Mouse (Mus musculus): Measurements from ENCODE around the gene Eme1. TPM values are rescaled to one million over a fixed set of nuclear protein-coding genes. Genes with fewer than 3 reads are reported as not detected.
A peak's percentile ranks its signal among the peaks of the same experiment; 100 is the strongest.

The Eme1 gene
- polyA plus RNA-seq, 1 experiment from 2014 or later: 27.8 TPM

GRCm38 (mm10) chr11:94629199-94629883 is 24.4 kb downstream of the Eme1 start, which contains the start of gene Lrrc59:
Gene Lrrc59 (plus strand): TSS chr11:94629767.
- ATAC-seq (ENCODE audit: low FRiP score, low TSS enrichment): peak; percentile 96
- H3K4me3 ChIP-seq (ENCODE audit: low read length): peak within 1 kb of the TSS; percentile 100
- H3K9me3 ChIP-seq (ENCODE audit: low read length): no peaks in the 10 kb centered on the region
- 4% methylated on average over 41 of the region's 41 CpGs for WGBS
- peak within 1 kb of the TSS; percentile 55; the same call in 1 of the 2 replicates for H3K27ac ChIP-seq (ENCODE audit: low read length)
- H3K4me1 ChIP-seq (ENCODE audit: insufficient read depth, low read length): peaks cover 13% of the 10 kb centered on the region
- peak within 1 kb of the TSS; percentile 85 for H3K4me2 ChIP-seq (replicated peaks; ENCODE audit: low read depth, low read length)
- H3K36me3 ChIP-seq (ENCODE audit: insufficient read depth, low read length): peaks cover 14% of the 10 kb centered on the region
- H3K27me3 ChIP-seq (ENCODE audit: insufficient read depth, low read length): no peaks in the 10 kb centered on the region
- H3K9ac ChIP-seq (replicated peaks; ENCODE audit: low read length): peak within 1 kb of the TSS; percentile 92

GRCm38 (mm10) chr11:94622162-94622561 is 31.6 kb downstream of the Eme1 start:
- Histone ChIP-seq H3K4me3 (ENCODE audit: low read length) (no peak overlapping the region), H3K36me3 (ENCODE audit: insufficient read depth, low read length) (no peaks in the 10 kb centered on the region), H3K4me2 (replicated peaks; ENCODE audit: low read depth, low read length) (no peak overlapping the region), H3K27me3 (ENCODE audit: insufficient read depth, low read length) (no peaks in the 10 kb centered on the region), H3K9ac (replicated peaks; ENCODE audit: low read length) (no peak overlapping the region), H3K9me3 (ENCODE audit: low read length) (no peaks in the 10 kb centered on the region), H3K27ac (ENCODE audit: low read length) (no peak overlapping the region), H3K4me1 (ENCODE audit: insufficient read depth, low read length) (no peaks in the 10 kb centered on the region)
- ATAC-seq (ENCODE audit: low FRiP score, low TSS enrichment): no peak
- WGBS: 57% methylated on average over 2 of the region's 2 CpGs

GRCm38 (mm10) chr11:94621458-94621852 is 32.3 kb downstream of the Eme1 start:
- Histone ChIP-seq H3K4me1 (ENCODE audit: insufficient read depth, low read length) (no peaks in the 10 kb centered on the region), H3K4me3 (ENCODE audit: low read length) (no peak overlapping the region), H3K27ac (ENCODE audit: low read length) (no peak overlapping the region), H3K9me3 (ENCODE audit: low read length) (0 out of 2 replicates have a peak, but pooled peaks cover 2% of the 10 kb centered on the region), H3K36me3 (ENCODE audit: insufficient read depth, low read length) (no peaks in the 10 kb centered on the region), H3K4me2 (replicated peaks; ENCODE audit: low read depth, low read length) (no peak overlapping the region), H3K9ac (replicated peaks; ENCODE audit: low read length) (no peak overlapping the region), H3K27me3 (ENCODE audit: insufficient read depth, low read length) (no peaks in the 10 kb centered on the region)
- ATAC-seq (ENCODE audit: low FRiP score, low TSS enrichment): no peak

- Histone ChIP-seq H3K4me3 (ENCODE audit: low read length) (no peak overlapping the region), H3K36me3 (ENCODE audit: insufficient read depth, low read length) (no peaks in the 10 kb centered on the region), H3K9me3 (ENCODE audit: low read length) (0 out of 2 replicates have a peak, but pooled peaks cover 2% of the 10 kb centered on the region), H3K4me1 (ENCODE audit: insufficient read depth, low read length) (no peaks in the 10 kb centered on the region), H3K27me3 (ENCODE audit: insufficient read depth, low read length) (no peaks in the 10 kb centered on the region), H3K4me2 (replicated peaks; ENCODE audit: low read depth, low read length) (no peak overlapping the region), H3K27ac (ENCODE audit: low read length) (no peak overlapping the region), H3K9ac (replicated peaks; ENCODE audit: low read length) (no peak overlapping the region; the same call in 1 of the 2 replicates)
- ATAC-seq (ENCODE audit: low FRiP score, low TSS enrichment): no peak
- WGBS: 44% methylated on average over 6 of the region's 6 CpGs
Observed at GRCm38 (mm10) chr11:94620766-94621457, 32.9 kb downstream of the Eme1 start.

GRCm38 (mm10) chr11:94617646-94618045 is 36.1 kb downstream of the Eme1 start:
- no peak for ATAC-seq (ENCODE audit: low FRiP score, low TSS enrichment)
- WGBS: 96% methylated on average over 2 of the region's 2 CpGs
- H3K4me3 ChIP-seq (ENCODE audit: low read length): no peak overlapping the region
- no peaks in the 10 kb centered on the region for H3K36me3 ChIP-seq (ENCODE audit: insufficient read depth, low read length)
- H3K9me3 ChIP-seq (ENCODE audit: low read length): 0 out of 2 replicates have a peak, but pooled peaks cover 2% of the 10 kb centered on the region
- no peak overlapping the region for H3K9ac ChIP-seq (replicated peaks; ENCODE audit: low read length)
- no peaks in the 10 kb centered on the region for H3K4me1 ChIP-seq (ENCODE audit: insufficient read depth, low read length)
- no peaks in the 10 kb centered on the region for H3K27me3 ChIP-seq (ENCODE audit: insufficient read depth, low read length)
- no peak overlapping the region for H3K27ac ChIP-seq (ENCODE audit: low read length)
- no peak overlapping the region for H3K4me2 ChIP-seq (replicated peaks; ENCODE audit: low read depth, low read length)

- 0 out of 2 replicates have a peak, but pooled peaks cover 2% of the 10 kb centered on the region for H3K9me3 ChIP-seq (ENCODE audit: low read length)
- WGBS: 34% methylated on average over 4 of the region's 4 CpGs
- H3K4me2 ChIP-seq (replicated peaks; ENCODE audit: low read depth, low read length): no peak overlapping the region
- ATAC-seq (ENCODE audit: low FRiP score, low TSS enrichment): no peak
- no peaks in the 10 kb centered on the region for H3K36me3 ChIP-seq (ENCODE audit: insufficient read depth, low read length)
- H3K27me3 ChIP-seq (ENCODE audit: insufficient read depth, low read length): no peaks in the 10 kb centered on the region
- no peak overlapping the region for H3K9ac ChIP-seq (replicated peaks; ENCODE audit: low read length)
- no peak overlapping the region for H3K27ac ChIP-seq (ENCODE audit: low read length)
- H3K4me1 ChIP-seq (ENCODE audit: insufficient read depth, low read length): no peaks in the 10 kb centered on the region
- H3K4me3 ChIP-seq (ENCODE audit: low read length): no peak overlapping the region
Observed at GRCm38 (mm10) chr11:94615494-94615893, 38.3 kb downstream of the Eme1 start.

- WGBS: 77% methylated on average over 4 of the region's 4 CpGs
- Histone ChIP-seq H3K4me3 (ENCODE audit: low read length) (no peak overlapping the region), H3K4me2 (replicated peaks; ENCODE audit: low read depth, low read length) (no peak overlapping the region), H3K4me1 (ENCODE audit: insufficient read depth, low read length) (no peaks in the 10 kb centered on the region), H3K36me3 (ENCODE audit: insufficient read depth, low read length) (no peaks in the 10 kb centered on the region), H3K9ac (replicated peaks; ENCODE audit: low read length) (no peak overlapping the region), H3K9me3 (ENCODE audit: low read length) (0 out of 2 replicates have a peak, but pooled peaks cover 2% of the 10 kb centered on the region), H3K27ac (ENCODE audit: low read length) (no peak overlapping the region), H3K27me3 (ENCODE audit: insufficient read depth, low read length) (no peaks in the 10 kb centered on the region)
- no peak for ATAC-seq (ENCODE audit: low FRiP score, low TSS enrichment)
Observed at GRCm38 (mm10) chr11:94614603-94615002, 39.2 kb downstream of the Eme1 start.

GRCm38 (mm10) chr11:94610744-94611740 is 42.7 kb downstream of the Eme1 start:
- Histone ChIP-seq H3K9ac (replicated peaks; ENCODE audit: low read length) (no peak overlapping the region), H3K27me3 (ENCODE audit: insufficient read depth, low read length) (no peaks in the 10 kb centered on the region), H3K9me3 (ENCODE audit: low read length) (no peaks in the 10 kb centered on the region), H3K27ac (ENCODE audit: low read length) (no peak overlapping the region; the same call in 1 of the 2 replicates), H3K4me2 (replicated peaks; ENCODE audit: low read depth, low read length) (no peak overlapping the region), H3K36me3 (ENCODE audit: insufficient read depth, low read length) (no peaks in the 10 kb centered on the region), H3K4me3 (ENCODE audit: low read length) (no peak overlapping the region), H3K4me1 (ENCODE audit: insufficient read depth, low read length) (no peaks in the 10 kb centered on the region)
- no peak for ATAC-seq (ENCODE audit: low FRiP score, low TSS enrichment)
- WGBS: 72% methylated on average over 4 of the region's 4 CpGs

GRCm38 (mm10) chr11:94602356-94602955 is 51.3 kb downstream of the Eme1 start:
- Histone ChIP-seq H3K27ac (ENCODE audit: low read length) (peak overlapping the region; percentile 52), H3K9me3 (ENCODE audit: low read length) (no peaks in the 10 kb centered on the region), H3K4me1 (ENCODE audit: insufficient read depth, low read length) (peaks cover 22% of the 10 kb centered on the region), H3K36me3 (ENCODE audit: insufficient read depth, low read length) (no peaks in the 10 kb centered on the region), H3K4me2 (replicated peaks; ENCODE audit: low read depth, low read length) (peak overlapping the region; percentile 71), H3K27me3 (ENCODE audit: insufficient read depth, low read length) (no peaks in the 10 kb centered on the region), H3K4me3 (ENCODE audit: low read length) (peak overlapping the region; percentile 62), H3K9ac (replicated peaks; ENCODE audit: low read length) (peak overlapping the region; percentile 76)
- WGBS: 69% methylated on average over 10 of the region's 11 CpGs
- peak; percentile 3; the same call in 1 of the 2 replicates for ATAC-seq (ENCODE audit: low FRiP score, low TSS enrichment)

All from kidney, embryonic 16.5 days (tissue).